In the genomic region with DNA sequence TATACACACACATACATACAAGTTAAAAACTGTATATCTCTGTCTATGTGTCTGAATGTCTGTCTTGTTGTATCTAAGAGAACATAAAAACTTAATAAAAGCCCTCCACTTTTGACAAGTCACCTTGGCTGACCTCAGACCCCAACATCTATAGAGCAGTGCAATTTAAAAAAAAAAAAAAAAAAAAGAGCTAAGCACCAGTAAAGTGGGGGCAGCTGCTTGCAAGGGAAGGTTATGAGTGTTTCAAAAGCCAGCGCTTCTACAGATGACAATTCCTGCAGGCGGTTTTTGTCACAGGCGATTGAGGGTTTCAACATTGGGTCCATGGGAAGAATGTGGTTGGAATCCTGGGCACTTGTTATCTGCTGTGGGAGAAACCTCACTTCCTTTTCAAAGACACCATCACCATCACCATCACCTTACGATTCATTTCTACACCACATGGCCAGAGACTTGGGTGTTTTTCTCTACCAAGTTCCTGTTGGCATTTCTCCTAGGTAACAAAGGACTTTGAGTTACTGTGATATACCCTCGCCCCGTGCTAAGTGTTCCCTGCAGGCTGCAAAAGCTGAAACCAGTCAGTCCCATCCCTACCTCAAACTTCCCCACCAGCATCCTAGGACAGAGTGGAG, we compare ENCODE assay signal across 25 mouse cellular contexts.
DNase-seq lines count a peak whose midpoint lies in the region; ATAC-seq lines count a peak whose summit lies in the region.
"Had no signal": no experiment of that assay in that cellular context is flagged by ENCODE, and none has a peak within 500 bp of the region (broad histone marks: within the 10 kb centered on the region; RNA-seq: fewer than 3 reads in every experiment).

No protein-coding gene starts in this region.

- DNase-seq in heart, adult 11 months: peak; percentile 45
- DNase-seq in heart, postnatal 14 days: no peak
- peak; percentile 65 for DNase-seq in midbrain, embryonic 11.5 days (ENCODE audit: low spot score, missing footprints)
- no peak for DNase-seq in midbrain, embryonic 10.5 days (ENCODE audit: low spot score)
- DNase-seq in urinary bladder, postnatal 25 days (ENCODE audit: low spot score): no peak
- DNase-seq: adrenal gland, adult 8-10 months; cerebellum, adult 9-11 months; forebrain, postnatal 0 days; kidney, adult 9 months; kidney, postnatal 14 days; lung, postnatal 4 days; right cerebral cortex, postnatal 14 days had no signal

- no peak overlapping the region for H3K4me3 ChIP-seq in midbrain, embryonic 11.5 days (ENCODE audit: low read depth, low read length)
- no peak overlapping the region for H3K4me3 ChIP-seq in midbrain, embryonic 10.5 days
- no peak overlapping the region for H3K4me3 ChIP-seq in kidney, embryonic 14.5 days (ENCODE audit: low read length)
- H3K4me3 ChIP-seq: erythroblast, embryonic 14.5 days; forebrain, embryonic 12.5 days; hindbrain, embryonic 12.5 days; left cerebral cortex, adult 2 months; limb, embryonic 12.5 days; liver, embryonic 15.5 days; midbrain, embryonic 13.5 days; neural tube, embryonic 13.5 days had no signal

- H3K4me2 ChIP-seq in midbrain, embryonic 11.5 days: no peak overlapping the region
- H3K4me2 ChIP-seq in kidney, embryonic 14.5 days (replicated peaks; ENCODE audit: low read depth, low read length): no peak overlapping the region
- H3K4me2 ChIP-seq: forebrain, embryonic 12.5 days; hindbrain, embryonic 12.5 days; limb, embryonic 12.5 days; liver, embryonic 15.5 days; midbrain, embryonic 13.5 days; neural tube, embryonic 13.5 days had no signal

- H3K9ac ChIP-seq in midbrain, embryonic 11.5 days (ENCODE audit: low read length): no peak overlapping the region
- H3K9ac ChIP-seq in kidney, embryonic 14.5 days (ENCODE audit: low read depth, low read length): no peak overlapping the region
- H3K9ac ChIP-seq: forebrain, embryonic 12.5 days; forebrain, postnatal 0 days; hindbrain, embryonic 12.5 days; limb, embryonic 12.5 days; liver, embryonic 15.5 days; midbrain, embryonic 13.5 days; neural tube, embryonic 13.5 days had no signal

- intact Hi-C loops in heart, postnatal 14 days (cut with DNase I): no loop called here

- H3K36me3 ChIP-seq in midbrain, embryonic 11.5 days (ENCODE audit: control insufficient read depth, insufficient read depth, low read length): no peaks in the 10 kb centered on the region
- H3K36me3 ChIP-seq in midbrain, embryonic 10.5 days: no peaks in the 10 kb centered on the region
- no peaks in the 10 kb centered on the region for H3K36me3 ChIP-seq in kidney, embryonic 14.5 days (ENCODE audit: control insufficient read depth, insufficient read depth, low read length)
- H3K36me3 ChIP-seq: forebrain, embryonic 12.5 days; hindbrain, embryonic 12.5 days; limb, embryonic 12.5 days; liver, embryonic 15.5 days; midbrain, embryonic 13.5 days; neural tube, embryonic 13.5 days had no signal

- 92% methylated on average over 6 of the region's 6 CpGs for WGBS in midbrain, embryonic 11.5 days
- WGBS in midbrain, embryonic 10.5 days: 92% methylated on average over 6 of the region's 6 CpGs
- 94% methylated on average over 6 of the region's 6 CpGs for WGBS in kidney, embryonic 14.5 days

- no peaks in the 10 kb centered on the region for H3K9me3 ChIP-seq in midbrain, embryonic 11.5 days (ENCODE audit: control insufficient read depth, low read length)
- H3K9me3 ChIP-seq in midbrain, embryonic 10.5 days (replicated peaks): no peaks in the 10 kb centered on the region
- no peaks in the 10 kb centered on the region for H3K9me3 ChIP-seq in kidney, embryonic 14.5 days (ENCODE audit: control insufficient read depth, low read length)
- H3K9me3 ChIP-seq: forebrain, embryonic 12.5 days; hindbrain, embryonic 12.5 days; limb, embryonic 12.5 days; liver, embryonic 15.5 days; midbrain, embryonic 13.5 days; neural tube, embryonic 13.5 days had no signal

- no peaks in the 10 kb centered on the region for H3K4me1 ChIP-seq in midbrain, embryonic 11.5 days (ENCODE audit: control insufficient read depth, insufficient read depth, low read length)
- no peaks in the 10 kb centered on the region for H3K4me1 ChIP-seq in midbrain, embryonic 10.5 days
- H3K4me1 ChIP-seq in kidney, embryonic 14.5 days (ENCODE audit: control insufficient read depth, insufficient read depth, low read length): no peaks in the 10 kb centered on the region
- H3K4me1 ChIP-seq: forebrain, embryonic 12.5 days; hindbrain, embryonic 12.5 days; limb, embryonic 12.5 days; midbrain, embryonic 13.5 days; neural tube, embryonic 13.5 days had no signal

- no peak for ATAC-seq in midbrain, embryonic 11.5 days (ENCODE audit: low FRiP score)
- ATAC-seq in granulocyte monocyte progenitor cell, adult 5-6 weeks (replicated peaks; ENCODE audit: poor library complexity, severe bottlenecking): peak; percentile 80
- ATAC-seq in megakaryocyte-erythroid progenitor cell, adult 5-6 weeks (replicated peaks; ENCODE audit: low FRiP score, low TSS enrichment, poor library complexity, severe bottlenecking): peak; percentile 43
- ATAC-seq in kidney, embryonic 14.5 days (ENCODE audit: low FRiP score, low TSS enrichment): no peak
- ATAC-seq: forebrain, postnatal 0 days; intestine, embryonic 16.5 days; lung, postnatal 0 days; midbrain, embryonic 13.5 days had no signal

- no peaks in the 10 kb centered on the region for H3K27me3 ChIP-seq in midbrain, embryonic 11.5 days (ENCODE audit: control insufficient read depth, insufficient read depth, low read length)
- H3K27me3 ChIP-seq in midbrain, embryonic 10.5 days (ENCODE audit: low read depth, poor library complexity, severe bottlenecking): no peaks in the 10 kb centered on the region
- no peaks in the 10 kb centered on the region for H3K27me3 ChIP-seq in kidney, embryonic 14.5 days (ENCODE audit: control insufficient read depth, insufficient read depth, low read length)
- H3K27me3 ChIP-seq: forebrain, embryonic 12.5 days; hindbrain, embryonic 12.5 days; limb, embryonic 12.5 days; liver, embryonic 15.5 days; midbrain, embryonic 13.5 days; neural tube, embryonic 13.5 days had no signal

- no peak overlapping the region for H3K27ac ChIP-seq in midbrain, embryonic 11.5 days (ENCODE audit: low read depth, low read length)
- no peak overlapping the region for H3K27ac ChIP-seq in midbrain, embryonic 10.5 days (replicated peaks)
- no peak overlapping the region for H3K27ac ChIP-seq in kidney, embryonic 14.5 days (ENCODE audit: low read depth, low read length)
- H3K27ac ChIP-seq: forebrain, embryonic 12.5 days; hindbrain, embryonic 12.5 days; left cerebral cortex, adult 2 months; limb, embryonic 12.5 days; liver, embryonic 15.5 days; midbrain, embryonic 13.5 days; neural tube, embryonic 13.5 days had no signal

Comparison
In these comparisons a context has a peak if more than half of its experiments do, and no peak if none do; other contexts are left out.
1. DNase-seq: peak in heart, adult 11 months (single experiment) and midbrain, embryonic 11.5 days (single experiment); none in heart, postnatal 14 days (0 of 2), midbrain, embryonic 10.5 days (single experiment) and urinary bladder, postnatal 25 days (single experiment).
2. ATAC-seq: peak in granulocyte monocyte progenitor cell, adult 5-6 weeks (single experiment) and megakaryocyte-erythroid progenitor cell, adult 5-6 weeks (single experiment); none in midbrain, embryonic 11.5 days (single experiment) and kidney, embryonic 14.5 days (single experiment).